In the genomic region with DNA sequence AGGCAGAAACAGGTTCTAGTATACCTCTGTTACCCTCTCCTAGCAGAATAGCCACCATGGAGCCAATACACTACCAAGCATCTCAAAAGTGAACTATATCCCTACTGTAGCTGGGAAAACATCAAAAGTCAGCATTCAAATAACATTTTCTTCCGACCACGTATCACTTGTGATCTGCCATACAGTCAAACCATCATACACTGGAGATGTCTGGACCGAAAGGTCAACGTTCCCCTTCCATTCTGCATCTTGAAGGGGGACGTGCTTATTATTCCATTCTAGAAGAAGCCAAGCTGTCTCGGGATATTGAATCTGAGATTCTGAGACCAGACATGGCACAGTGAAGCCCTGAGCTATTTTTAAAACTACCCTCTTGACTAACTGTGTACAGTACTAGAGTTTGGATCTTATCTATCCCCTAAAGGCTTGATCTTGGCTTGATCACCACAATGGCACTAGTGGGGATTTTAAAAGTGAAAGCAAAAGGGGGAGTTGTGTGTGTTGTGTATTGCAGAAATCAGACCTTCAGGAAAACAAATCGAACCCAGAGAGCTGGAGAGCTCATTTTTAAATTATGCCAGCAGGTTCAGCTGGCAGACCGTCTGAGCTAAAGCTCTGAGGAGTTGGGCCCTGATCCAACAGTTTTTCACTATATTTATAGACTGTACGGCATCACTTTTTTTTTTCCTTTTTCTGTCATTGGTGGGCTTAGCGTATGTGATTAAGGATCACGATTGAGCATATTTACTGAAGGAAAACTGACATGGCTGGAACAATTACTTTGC, we compare ENCODE assay signal across 9 mouse cellular contexts.
DNase-seq lines count a peak whose midpoint lies in the region; ATAC-seq and TF ChIP-seq lines count a peak whose summit lies in the region.
"Had no signal": no experiment of that assay in that cellular context is flagged by ENCODE, and none has a peak within 500 bp of the region (broad histone marks: within the 10 kb centered on the region; RNA-seq: fewer than 3 reads in every experiment).

No protein-coding gene starts in this region.

- ATAC-seq in forebrain, embryonic 13.5 days, result peak; percentile 78; the same call in 1 of the 2 replicates

- H3K27ac ChIP-seq in forebrain, embryonic 13.5 days, result no peak overlapping the region
- H3K27ac ChIP-seq in forebrain, embryonic 10.5 days, result no peak overlapping the region
- peak overlapping the region; percentile 56; the same call in 1 of the 2 replicates for H3K27ac ChIP-seq in layer of hippocampus, adult 2 months

- no peak overlapping the region for H3K9ac ChIP-seq in forebrain, embryonic 13.5 days

- no peaks in the 10 kb centered on the region for H3K27me3 ChIP-seq in forebrain, embryonic 13.5 days
- no peaks in the 10 kb centered on the region for H3K27me3 ChIP-seq in forebrain, embryonic 10.5 days (ENCODE audit: poor library complexity, severe bottlenecking)

- no peak overlapping the region for H3K4me3 ChIP-seq in forebrain, embryonic 13.5 days
- H3K4me3 ChIP-seq in forebrain, embryonic 10.5 days, result no peak overlapping the region
- peak overlapping the region; percentile 25 for H3K4me3 ChIP-seq in layer of hippocampus, adult 2 months

- WGBS in forebrain, embryonic 13.5 days, result 83% methylated on average over 11 of the region's 11 CpGs
- 94% methylated on average over 11 of the region's 11 CpGs for WGBS in forebrain, embryonic 10.5 days

- no peaks in the 10 kb centered on the region for H3K4me1 ChIP-seq in forebrain, embryonic 13.5 days
- H3K4me1 ChIP-seq in forebrain, embryonic 10.5 days, result no peaks in the 10 kb centered on the region

- DNase-seq in forebrain, embryonic 10.5 days (ENCODE audit: extremely low spot score, low spot score), result no peak
- DNase-seq in layer of hippocampus, adult 2 months (ENCODE audit: low spot score in 2 of 2), result peak; percentile 30 to 34
- no peak for DNase-seq in layer of hippocampus, postnatal 36 days
- DNase-seq in adipocyte (ENCODE audit: low spot score), result peak; percentile 7
- peak; percentile 22 for DNase-seq in layer of hippocampus, adult 9-11 months
- no peak for DNase-seq in gastrocnemius, postnatal 36 days
- no peak for DNase-seq in thymus, postnatal 10 days (ENCODE audit: low spot score in 2 of 2)

- TF ChIP-seq CTCF in layer of hippocampus, adult 2 months (conservative IDR thresholded peaks at IDR 0.05), result 0 out of 2 replicates have a peak, but pooled peaks have one; percentile 2

- no peaks in the 10 kb centered on the region for H3K36me3 ChIP-seq in forebrain, embryonic 13.5 days (ENCODE audit: poor library complexity, severe bottlenecking)
- H3K36me3 ChIP-seq in forebrain, embryonic 10.5 days (replicated peaks), result no peaks in the 10 kb centered on the region

- no peak overlapping the region for H3K4me2 ChIP-seq in forebrain, embryonic 13.5 days

- H3K9me3 ChIP-seq in forebrain, embryonic 13.5 days (replicated peaks), result no peaks in the 10 kb centered on the region
- no peaks in the 10 kb centered on the region for H3K9me3 ChIP-seq in forebrain, embryonic 10.5 days
- H3K9me3 ChIP-seq: megakaryocyte, embryonic 14.5 days had no signal

- intact Hi-C loops in gastrocnemius, postnatal 36 days (cut with DNase I), result loop anchor here (5.0 to 10.0 kb wide), 3 partner anchors 65 to 462 kb away; no protein-coding TSS in a partner anchor

Comparison
In these comparisons a context has a peak if more than half of its experiments do, and no peak if none do; other contexts are left out.
1. DNase-seq: peak in layer of hippocampus, adult 2 months (2 of 2), adipocyte (single experiment) and layer of hippocampus, adult 9-11 months (single experiment); none in forebrain, embryonic 10.5 days (single experiment), layer of hippocampus, postnatal 36 days (0 of 2), gastrocnemius, postnatal 36 days (0 of 2) and thymus, postnatal 10 days (0 of 2).